In the genomic region with DNA sequence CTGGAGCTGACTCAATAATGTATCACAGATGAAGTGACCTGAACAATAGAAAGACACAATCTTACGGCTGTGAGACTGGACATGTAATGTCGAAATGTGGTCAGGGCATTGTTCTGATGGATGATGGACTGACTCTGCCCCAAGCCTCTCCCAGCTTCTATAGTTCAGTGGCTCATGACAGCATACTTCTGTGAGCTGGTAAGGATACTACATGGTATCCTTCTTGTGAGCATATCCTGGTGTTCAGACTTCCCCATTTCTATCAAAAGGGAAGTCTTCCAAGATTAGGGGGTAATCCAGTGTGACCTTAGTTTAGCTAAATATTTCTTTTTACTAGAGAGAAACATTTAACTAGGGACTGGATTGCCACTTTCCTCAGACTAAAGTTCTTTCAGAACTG, we compare ENCODE assay signal across 23 mouse cellular contexts.
DNase-seq lines count a peak whose midpoint lies in the region; ATAC-seq lines count a peak whose summit lies in the region.
"Had no signal": no experiment of that assay in that cellular context is flagged by ENCODE, and none has a peak within 500 bp of the region (broad histone marks: within the 10 kb centered on the region; RNA-seq: fewer than 3 reads in every experiment).

No protein-coding gene starts in this region.

- no peak overlapping the region for H3K9ac ChIP-seq in kidney, embryonic 14.5 days (ENCODE audit: low read depth, low read length)
- H3K9ac ChIP-seq: embryonic facial prominence, embryonic 13.5 days; embryonic facial prominence, embryonic 15.5 days; forebrain, embryonic 12.5 days had no signal

- H3K4me3 ChIP-seq in kidney, embryonic 14.5 days (ENCODE audit: low read length) = no peak overlapping the region
- H3K4me3 ChIP-seq: embryonic facial prominence, embryonic 13.5 days; embryonic facial prominence, embryonic 15.5 days; erythroblast, embryonic 14.5 days; forebrain, embryonic 10.5 days; forebrain, embryonic 12.5 days had no signal

- WGBS in kidney, embryonic 14.5 days = 86% methylated on average over 2 of the region's 2 CpGs

- no peaks in the 10 kb centered on the region for H3K4me1 ChIP-seq in kidney, embryonic 14.5 days (ENCODE audit: control insufficient read depth, insufficient read depth, low read length)
- H3K4me1 ChIP-seq: embryonic facial prominence, embryonic 13.5 days; embryonic facial prominence, embryonic 15.5 days; forebrain, embryonic 10.5 days; forebrain, embryonic 12.5 days had no signal

- no peak overlapping the region for H3K27ac ChIP-seq in kidney, embryonic 14.5 days (ENCODE audit: low read depth, low read length)
- H3K27ac ChIP-seq: embryonic facial prominence, embryonic 13.5 days; embryonic facial prominence, embryonic 15.5 days; forebrain, embryonic 10.5 days; forebrain, embryonic 12.5 days had no signal

- no peaks in the 10 kb centered on the region for H3K9me3 ChIP-seq in kidney, embryonic 14.5 days (ENCODE audit: control insufficient read depth, low read length)
- H3K9me3 ChIP-seq: embryonic facial prominence, embryonic 13.5 days; embryonic facial prominence, embryonic 15.5 days; forebrain, embryonic 10.5 days; forebrain, embryonic 12.5 days had no signal

- H3K4me2 ChIP-seq in kidney, embryonic 14.5 days (replicated peaks; ENCODE audit: low read depth, low read length) = no peak overlapping the region
- H3K4me2 ChIP-seq: embryonic facial prominence, embryonic 13.5 days; embryonic facial prominence, embryonic 15.5 days; forebrain, embryonic 12.5 days had no signal

- DNase-seq in Muller cell, postnatal 12 days (ENCODE audit: inconsistent ontology term) = peak; percentile 20
- no peak for DNase-seq in layer of hippocampus, adult 18-20 months (ENCODE audit: low spot score in 2 of 2)
- no peak for DNase-seq in cerebellum, adult 9-10 months
- DNase-seq: adrenal gland, adult 8-10 months; adrenal gland, postnatal 14 days; adrenal gland, postnatal 36 days; cerebellum, adult 11-12 months; cerebellum, adult 2 months; cerebellum, postnatal 10 days; cerebellum, postnatal 25 days; embryo, embryonic 11 days had no signal

- 0 out of 2 replicates have a peak, but pooled peaks have one; percentile 45 for ATAC-seq in common myeloid progenitor, adult 5-6 weeks (replicated peaks; ENCODE audit: low read depth, poor library complexity, severe bottlenecking)
- peak; percentile 38; the same call in 1 of the 2 replicates for ATAC-seq in megakaryocyte, adult 5-6 weeks (ENCODE audit: poor library complexity, severe bottlenecking)
- ATAC-seq in kidney, embryonic 14.5 days (ENCODE audit: low FRiP score, low TSS enrichment) = no peak
- ATAC-seq: activated CD4-positive, CD25-positive, alpha-beta regulatory T cell, adult 4 months; forebrain, embryonic 14.5 days; forebrain, embryonic 16.5 days; Patski had no signal

- no peaks in the 10 kb centered on the region for H3K27me3 ChIP-seq in kidney, embryonic 14.5 days (ENCODE audit: control insufficient read depth, insufficient read depth, low read length)
- H3K27me3 ChIP-seq: embryonic facial prominence, embryonic 13.5 days; embryonic facial prominence, embryonic 15.5 days; forebrain, embryonic 12.5 days; Patski had no signal

- H3K36me3 ChIP-seq in kidney, embryonic 14.5 days (ENCODE audit: control insufficient read depth, insufficient read depth, low read length) = no peaks in the 10 kb centered on the region
- H3K36me3 ChIP-seq: embryonic facial prominence, embryonic 13.5 days; embryonic facial prominence, embryonic 15.5 days; forebrain, embryonic 10.5 days; forebrain, embryonic 12.5 days had no signal
